Mouse (Mus musculus): ENCODE measurements around the gene Fancd2os. TPM values are rescaled to one million over a fixed set of nuclear protein-coding genes. Genes with fewer than 3 reads are reported as not detected.

Gene Fancd2os
- polyA plus RNA-seq, 1 experiment from 2014 or later, result not detected

DNA sequence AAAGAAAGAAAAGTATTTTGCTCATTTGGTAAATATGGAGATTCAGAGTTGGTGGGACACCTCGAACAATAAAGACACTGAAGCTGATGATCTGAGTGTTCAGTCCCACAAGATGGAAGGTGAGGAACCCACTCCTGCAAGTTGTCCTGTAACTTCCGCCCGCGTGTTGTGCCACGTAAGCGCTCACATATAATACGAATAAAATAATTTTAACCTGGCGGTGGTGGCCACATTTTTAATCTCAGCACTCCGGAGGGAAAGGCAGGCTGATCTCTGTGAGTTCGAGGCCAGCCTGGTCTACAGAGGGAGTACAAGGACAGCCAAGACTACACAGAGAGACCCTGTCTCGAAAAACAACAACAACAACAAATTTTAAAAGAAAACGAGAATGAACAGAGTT, 3.5 kb upstream of the Fancd2os start:
- Histone ChIP-seq H3K4me2 (peak overlapping the region; percentile 74), H3K27me3 (no peaks in the 10 kb centered on the region), H3K9me3 (no peaks in the 10 kb centered on the region), H3K27ac (peak overlapping the region; percentile 88; the same call in 1 of the 2 replicates), H3K9ac (peak overlapping the region; percentile 93), H3K36me3 (no peaks in the 10 kb centered on the region; the same call in 1 of the 2 replicates), H3K4me3 (peak overlapping the region; percentile 79), H3K4me1 (peaks cover 15% of the 10 kb centered on the region)
- 48% methylated on average over 12 of the region's 12 CpGs for WGBS
- ATAC-seq (ENCODE audit: borderline replicate concordance, extremely low read depth, low FRiP score, low TSS enrichment), result 0 out of 2 replicates have a peak, but pooled peaks have one; percentile 11

DNA sequence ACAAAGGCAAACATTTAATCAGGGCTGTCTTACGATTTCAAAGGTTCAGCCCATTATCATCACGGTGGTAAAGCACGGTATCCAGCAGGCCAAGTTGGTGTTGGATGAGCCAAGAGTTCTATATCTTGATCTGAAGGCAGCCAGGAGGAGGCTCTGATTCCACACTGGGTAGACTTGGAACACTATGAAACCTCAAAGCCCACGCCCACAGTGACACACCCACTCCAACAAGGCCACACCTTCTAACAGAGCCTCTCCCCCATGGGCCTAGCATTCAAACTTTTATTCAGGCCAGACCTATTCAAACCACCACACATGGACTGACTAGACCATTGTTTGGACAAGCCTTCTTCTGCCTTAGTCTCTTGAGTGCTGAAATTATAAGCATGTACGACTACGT, 2.3 kb upstream of the Fancd2os start:
- Histone ChIP-seq H3K4me3 (no peak overlapping the region), H3K4me1 (peaks cover 15% of the 10 kb centered on the region), H3K27me3 (no peaks in the 10 kb centered on the region), H3K27ac (no peak overlapping the region), H3K4me2 (no peak overlapping the region), H3K36me3 (no peaks in the 10 kb centered on the region), H3K9me3 (no peaks in the 10 kb centered on the region), H3K9ac (no peak overlapping the region)
- ATAC-seq (ENCODE audit: borderline replicate concordance, extremely low read depth, low FRiP score, low TSS enrichment), result no peak
- WGBS, result 90% methylated on average over 6 of the region's 6 CpGs

DNA sequence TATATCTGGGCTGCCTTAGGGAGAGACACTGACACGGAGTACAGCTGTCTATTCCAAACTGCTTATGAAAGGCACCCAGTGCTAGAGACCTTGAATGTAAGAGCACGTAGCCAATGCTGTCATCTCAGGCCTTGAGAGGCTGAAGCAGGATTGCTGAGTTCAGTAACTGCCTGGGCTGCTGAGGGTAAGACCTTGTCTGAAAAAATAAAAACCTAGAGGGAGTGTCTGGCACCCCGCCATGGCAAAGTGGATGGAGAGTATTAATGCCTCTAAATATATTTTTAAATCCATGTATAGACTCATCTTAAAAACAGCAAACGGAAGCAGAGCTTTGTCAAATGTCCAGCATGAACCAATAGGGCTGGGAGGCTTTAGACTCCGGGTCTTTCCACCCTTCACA, 682 bp downstream of the Fancd2os start:
- no peaks in the 10 kb centered on the region for H3K4me1 ChIP-seq
- ATAC-seq (ENCODE audit: borderline replicate concordance, extremely low read depth, low FRiP score, low TSS enrichment), result no peak
- H3K27me3 ChIP-seq, result no peaks in the 10 kb centered on the region
- no peak overlapping the region for H3K27ac ChIP-seq
- no peaks in the 10 kb centered on the region for H3K9me3 ChIP-seq
- H3K4me2 ChIP-seq, result no peak overlapping the region
- no peak overlapping the region for H3K4me3 ChIP-seq
- no peak overlapping the region for H3K9ac ChIP-seq
- 69% methylated on average over 5 of the region's 5 CpGs for WGBS
- no peaks in the 10 kb centered on the region for H3K36me3 ChIP-seq

DNA sequence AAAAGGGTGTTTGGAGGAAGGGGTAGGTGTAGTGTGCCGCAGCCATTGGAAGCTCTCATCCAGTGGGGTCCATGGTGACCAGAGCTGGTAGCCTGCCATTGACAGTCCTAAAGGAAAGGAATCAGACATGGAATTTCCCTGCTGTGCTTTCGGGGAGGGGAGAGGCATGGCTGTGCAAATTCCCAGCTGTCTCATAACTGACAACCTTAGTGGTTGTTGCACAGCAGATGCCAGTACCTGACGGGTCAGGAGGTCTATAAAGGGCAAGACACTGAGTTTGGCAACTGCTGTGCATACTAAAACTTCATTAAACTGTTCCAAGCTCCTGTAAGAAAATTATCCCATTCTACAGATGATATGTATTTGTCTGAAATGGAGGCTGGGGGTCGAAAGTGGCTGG, 2.6 kb downstream of the Fancd2os start:
- H3K4me2 ChIP-seq, result no peak overlapping the region
- no peaks in the 10 kb centered on the region for H3K4me1 ChIP-seq
- WGBS, result 86% methylated on average over 4 of the region's 4 CpGs
- no peaks in the 10 kb centered on the region for H3K36me3 ChIP-seq
- ATAC-seq (ENCODE audit: borderline replicate concordance, extremely low read depth, low FRiP score, low TSS enrichment), result no peak
- H3K27ac ChIP-seq, result no peak overlapping the region
- no peaks in the 10 kb centered on the region for H3K27me3 ChIP-seq
- no peak overlapping the region for H3K9ac ChIP-seq
- no peak overlapping the region for H3K4me3 ChIP-seq
- no peaks in the 10 kb centered on the region for H3K9me3 ChIP-seq

DNA sequence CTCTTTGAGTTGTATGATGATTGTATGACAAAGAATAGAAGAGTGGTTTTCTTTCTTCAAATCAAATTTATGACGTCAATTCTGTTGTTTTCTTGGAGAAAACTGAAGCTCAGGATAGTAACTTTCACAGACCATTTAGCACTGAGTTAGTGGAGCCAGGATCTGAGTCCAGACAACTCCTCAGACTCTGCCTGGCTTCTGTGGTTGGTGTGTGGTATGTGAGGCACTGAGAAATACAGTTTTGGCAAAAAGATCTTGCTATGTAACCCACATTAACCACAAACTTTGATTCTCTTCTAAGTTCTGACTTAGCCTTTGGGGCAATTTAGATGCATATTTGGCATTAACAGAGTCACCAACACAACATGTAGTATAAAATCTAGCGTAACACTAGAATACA, 7.9 kb downstream of the Fancd2os start:
- no peaks in the 10 kb centered on the region for H3K9me3 ChIP-seq
- no peak overlapping the region for H3K4me2 ChIP-seq
- no peak overlapping the region for H3K9ac ChIP-seq
- H3K4me3 ChIP-seq, result no peak overlapping the region
- no peaks in the 10 kb centered on the region for H3K36me3 ChIP-seq
- no peak for ATAC-seq (ENCODE audit: borderline replicate concordance, extremely low read depth, low FRiP score, low TSS enrichment)
- WGBS, result 96% methylated on average over 2 of the region's 2 CpGs
- no peak overlapping the region for H3K27ac ChIP-seq
- no peaks in the 10 kb centered on the region for H3K27me3 ChIP-seq
- H3K4me1 ChIP-seq, result no peaks in the 10 kb centered on the region

DNA sequence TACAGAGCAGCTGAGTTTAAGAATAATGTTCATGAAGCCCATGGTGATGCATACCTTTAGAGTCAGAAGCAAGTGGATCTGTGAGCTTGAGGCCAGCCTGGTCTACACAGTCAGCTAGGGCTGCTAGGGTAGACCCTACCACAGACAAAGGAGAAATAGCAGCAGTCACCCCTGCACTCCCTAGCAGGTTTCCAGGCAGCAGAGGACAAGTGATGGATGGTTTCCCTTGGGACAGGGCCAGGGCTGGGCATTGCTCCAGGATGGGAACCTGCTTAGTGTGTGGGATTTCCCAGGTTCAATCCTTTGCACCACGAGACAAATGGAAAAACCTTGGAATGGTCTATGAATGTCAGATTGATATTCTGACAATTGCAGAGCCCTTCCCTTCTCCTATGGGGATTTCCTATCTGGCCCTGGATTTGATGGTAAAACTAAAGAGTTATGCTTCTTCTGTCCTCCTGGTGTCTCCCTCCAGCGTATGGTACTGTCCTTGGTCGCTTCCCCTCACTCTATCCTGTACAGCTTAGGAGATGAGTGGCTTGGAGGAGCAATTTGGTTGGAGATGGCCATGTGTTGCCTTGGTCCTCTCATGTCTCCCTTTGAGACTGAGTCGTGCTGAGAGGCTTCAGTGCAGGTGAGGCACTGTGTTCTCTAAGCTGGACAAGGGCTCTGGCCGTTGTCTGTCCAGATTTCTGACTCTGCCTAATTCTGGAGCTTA, 13.9 kb downstream of the Fancd2os start:
- no peak overlapping the region for H3K27ac ChIP-seq
- H3K4me1 ChIP-seq, result no peaks in the 10 kb centered on the region
- H3K9me3 ChIP-seq, result no peaks in the 10 kb centered on the region
- H3K9ac ChIP-seq, result no peak overlapping the region
- no peak overlapping the region for H3K4me3 ChIP-seq
- H3K27me3 ChIP-seq, result no peaks in the 10 kb centered on the region
- no peak overlapping the region for H3K4me2 ChIP-seq
- 60% methylated on average over 5 of the region's 5 CpGs for WGBS
- H3K36me3 ChIP-seq, result peaks cover 5% of the 10 kb centered on the region; the same call in 1 of the 2 replicates
- ATAC-seq (ENCODE audit: borderline replicate concordance, extremely low read depth, low FRiP score, low TSS enrichment), result peak; percentile 49

DNA sequence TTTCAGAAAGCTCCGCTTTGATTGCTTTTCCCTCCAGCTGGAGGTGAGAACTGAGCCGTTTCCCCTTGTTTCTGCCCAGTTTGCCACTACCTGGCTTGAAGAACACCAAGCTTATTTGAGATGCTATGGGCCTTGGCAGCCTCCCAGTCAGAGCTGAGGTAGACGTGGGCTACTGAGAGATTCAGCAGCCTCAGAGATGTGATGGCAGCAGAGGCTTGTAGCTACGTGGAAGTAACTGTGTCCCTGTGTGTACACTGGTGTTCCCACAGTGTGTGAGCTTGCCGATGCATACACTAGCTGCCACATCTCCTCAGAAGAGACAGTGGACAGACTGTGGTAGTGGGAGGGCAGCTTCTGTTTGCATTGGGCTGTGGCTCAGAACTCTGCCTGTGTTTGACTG, 15.4 kb downstream of the Fancd2os start:
- Histone ChIP-seq H3K4me2 (no peak overlapping the region), H3K9me3 (no peaks in the 10 kb centered on the region), H3K36me3 (peaks cover 8% of the 10 kb centered on the region; the same call in 1 of the 2 replicates), H3K4me3 (no peak overlapping the region), H3K27me3 (no peaks in the 10 kb centered on the region), H3K9ac (no peak overlapping the region), H3K27ac (no peak overlapping the region), H3K4me1 (no peaks in the 10 kb centered on the region)
- ATAC-seq (ENCODE audit: borderline replicate concordance, extremely low read depth, low FRiP score, low TSS enrichment), result no peak
- WGBS, result 90% methylated on average over 5 of the region's 5 CpGs

DNA sequence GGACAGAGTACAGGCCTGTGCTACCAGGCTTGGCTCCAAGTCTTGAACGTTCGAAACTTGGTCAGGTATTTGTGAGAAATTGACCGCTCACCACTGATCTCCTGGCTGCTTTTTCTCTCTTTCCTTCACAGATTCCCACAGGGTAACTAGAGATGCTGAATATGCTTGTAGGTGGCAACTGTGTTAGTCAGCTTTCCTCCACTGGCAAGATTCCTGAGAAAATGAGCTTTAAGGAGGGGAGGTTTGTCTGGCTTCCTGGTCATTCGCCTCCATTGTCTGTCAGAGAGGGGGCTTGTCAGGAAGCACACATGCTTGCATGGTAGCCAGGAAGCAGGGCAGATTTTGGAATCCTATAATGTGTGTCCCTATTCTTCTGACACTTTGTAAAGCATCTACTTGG, 17.5 kb downstream of the Fancd2os start:
- no peak overlapping the region for H3K4me3 ChIP-seq
- ATAC-seq (ENCODE audit: borderline replicate concordance, extremely low read depth, low FRiP score, low TSS enrichment), result no peak
- 90% methylated on average over 4 of the region's 4 CpGs for WGBS

DNA sequence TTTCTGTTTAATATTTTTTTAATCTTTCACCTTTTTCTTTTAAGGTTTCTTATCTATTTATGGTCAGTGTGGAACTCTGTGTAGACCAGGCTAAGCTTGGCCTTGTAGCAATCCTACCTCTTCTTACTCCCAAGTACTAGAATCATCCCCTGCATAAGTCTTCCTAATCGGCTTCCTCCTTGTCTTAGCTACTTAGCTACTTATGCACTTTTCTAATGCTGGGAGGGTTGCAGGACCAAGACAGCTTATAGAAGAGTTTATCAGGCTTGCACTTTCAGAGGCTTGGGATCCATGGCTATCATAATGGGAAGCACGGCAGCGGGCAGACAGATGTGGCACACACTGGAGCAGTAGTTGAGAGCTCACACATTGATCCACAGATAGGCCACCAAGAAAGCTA, 21.2 kb downstream of the Fancd2os start:
- WGBS, result 95% methylated on average over 3 of the region's 3 CpGs
- H3K36me3 ChIP-seq, result peaks cover 17% of the 10 kb centered on the region; the same call in 1 of the 2 replicates
- H3K9me3 ChIP-seq, result no peaks in the 10 kb centered on the region
- no peaks in the 10 kb centered on the region for H3K27me3 ChIP-seq
- H3K4me2 ChIP-seq, result no peak overlapping the region
- no peak for ATAC-seq (ENCODE audit: borderline replicate concordance, extremely low read depth, low FRiP score, low TSS enrichment)
- H3K9ac ChIP-seq, result no peak overlapping the region
- no peak overlapping the region for H3K27ac ChIP-seq
- no peak overlapping the region for H3K4me3 ChIP-seq
- no peaks in the 10 kb centered on the region for H3K4me1 ChIP-seq

More for the DNA sequence above, 17.5 kb downstream of the Fancd2os start:
- Histone ChIP-seq H3K27ac (no peak overlapping the region), H3K9me3 (no peaks in the 10 kb centered on the region), H3K27me3 (no peaks in the 10 kb centered on the region), H3K9ac (no peak overlapping the region), H3K4me1 (no peaks in the 10 kb centered on the region), H3K36me3 (peaks cover 8% of the 10 kb centered on the region; the same call in 1 of the 2 replicates), H3K4me2 (no peak overlapping the region)

DNA sequence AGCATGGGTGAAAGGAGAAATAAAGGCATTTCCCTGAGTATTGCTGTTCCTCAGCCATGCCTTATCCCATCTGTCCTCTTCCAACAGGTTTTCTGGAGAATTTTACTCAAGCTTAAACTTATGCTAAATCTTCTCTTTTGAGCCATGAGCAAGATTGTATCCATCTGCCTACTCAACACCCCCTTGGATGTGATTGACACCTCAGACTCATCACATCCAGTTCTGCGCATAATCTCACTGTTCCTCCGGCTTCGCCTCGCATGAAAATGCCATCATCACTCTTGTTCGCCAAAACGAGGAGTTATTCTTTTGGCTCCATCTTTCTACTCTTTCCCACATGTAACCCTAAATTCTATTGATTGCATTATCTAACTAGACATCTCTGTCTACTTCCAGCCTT, 24.5 kb downstream of the Fancd2os start:
- no peak overlapping the region for H3K27ac ChIP-seq
- H3K9me3 ChIP-seq, result no peaks in the 10 kb centered on the region

DNA sequence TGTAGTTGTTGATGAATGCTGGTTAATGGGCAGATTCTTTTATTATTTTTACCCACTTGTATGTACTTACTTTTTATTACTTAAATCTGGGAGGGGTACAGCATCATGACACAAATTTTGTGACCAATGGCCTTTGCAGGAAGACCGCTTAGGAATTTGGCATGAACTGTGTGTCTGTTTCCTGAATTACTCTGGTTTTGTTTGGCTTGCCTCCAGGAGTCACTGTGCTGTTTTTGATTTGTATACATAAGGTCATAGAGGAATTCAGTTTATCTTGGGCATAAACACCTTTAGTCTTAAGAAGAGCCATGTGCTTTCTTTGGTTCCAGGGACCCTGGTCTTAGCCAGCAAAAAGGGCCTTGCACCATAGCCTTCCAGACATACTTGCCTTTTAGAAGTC, 36.0 kb downstream of the Fancd2os start:
- Histone ChIP-seq H3K9me3 (no peaks in the 10 kb centered on the region), H3K9ac (no peak overlapping the region), H3K4me3 (no peak overlapping the region), H3K27ac (no peak overlapping the region), H3K36me3 (peaks cover 12% of the 10 kb centered on the region; the same call in 1 of the 2 replicates), H3K4me2 (no peak overlapping the region), H3K4me1 (no peaks in the 10 kb centered on the region), H3K27me3 (no peaks in the 10 kb centered on the region)
- ATAC-seq (ENCODE audit: borderline replicate concordance, extremely low read depth, low FRiP score, low TSS enrichment), result no peak
- WGBS, result 53% methylated on average over 1 of the region's 1 CpGs

More for the DNA sequence above, 24.5 kb downstream of the Fancd2os start:
- Histone ChIP-seq H3K9ac (no peak overlapping the region), H3K4me2 (no peak overlapping the region), H3K4me1 (no peaks in the 10 kb centered on the region), H3K36me3 (peaks cover 31% of the 10 kb centered on the region), H3K27me3 (no peaks in the 10 kb centered on the region), H3K4me3 (no peak overlapping the region)
- no peak for ATAC-seq (ENCODE audit: borderline replicate concordance, extremely low read depth, low FRiP score, low TSS enrichment)
- 93% methylated on average over 6 of the region's 6 CpGs for WGBS

DNA sequence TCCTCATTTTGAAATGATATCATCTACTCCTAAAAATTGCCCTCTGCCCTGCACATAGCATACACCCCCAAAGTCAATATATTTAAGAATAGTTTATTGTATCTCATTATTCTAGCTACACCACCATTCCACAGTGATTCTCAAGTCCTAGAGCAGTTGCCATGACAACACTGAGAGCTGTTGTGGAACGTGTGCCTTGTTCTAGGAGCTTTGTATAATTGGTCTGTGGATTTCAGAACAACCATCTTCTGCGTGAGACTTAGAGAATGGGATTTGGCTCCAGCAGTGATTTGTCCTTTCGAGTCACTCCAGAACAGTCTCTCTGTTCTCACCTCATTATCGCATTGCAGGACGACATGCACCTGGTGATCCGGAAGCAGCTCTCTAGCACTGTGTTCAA, 40.8 kb downstream of the Fancd2os start:
- no peak for ATAC-seq (ENCODE audit: borderline replicate concordance, extremely low read depth, low FRiP score, low TSS enrichment)
- Histone ChIP-seq H3K4me2 (no peak overlapping the region), H3K36me3 (peaks cover 3% of the 10 kb centered on the region; the same call in 1 of the 2 replicates), H3K9ac (no peak overlapping the region), H3K27ac (no peak overlapping the region), H3K27me3 (no peaks in the 10 kb centered on the region), H3K4me1 (no peaks in the 10 kb centered on the region), H3K4me3 (no peak overlapping the region), H3K9me3 (no peaks in the 10 kb centered on the region)
- WGBS, result 69% methylated on average over 6 of the region's 6 CpGs

Data from lung, embryonic 15.5 days (tissue).